Mouse (Mus musculus) cerebellum, adult 9-10 months (tissue): ENCODE data around the gene Klrb1f.
"Not testable (repeated sequence)": the region's sequence is repeated elsewhere in the genome, so short reads cannot be mapped to it uniquely, and the experiment has no call there.

Experiments used
- DNase-seq: peaks from one replicate; pipeline ENCODE4 v3.0.0; 2022

Gene Klrb1f

GRCm38 (mm10) chr6:129045601-129046000, at the start of gene Klrb1f:
Gene Klrb1f, plus strand, starts transcription at chr6:129045901.
- no peak for DNase-seq

DNA sequence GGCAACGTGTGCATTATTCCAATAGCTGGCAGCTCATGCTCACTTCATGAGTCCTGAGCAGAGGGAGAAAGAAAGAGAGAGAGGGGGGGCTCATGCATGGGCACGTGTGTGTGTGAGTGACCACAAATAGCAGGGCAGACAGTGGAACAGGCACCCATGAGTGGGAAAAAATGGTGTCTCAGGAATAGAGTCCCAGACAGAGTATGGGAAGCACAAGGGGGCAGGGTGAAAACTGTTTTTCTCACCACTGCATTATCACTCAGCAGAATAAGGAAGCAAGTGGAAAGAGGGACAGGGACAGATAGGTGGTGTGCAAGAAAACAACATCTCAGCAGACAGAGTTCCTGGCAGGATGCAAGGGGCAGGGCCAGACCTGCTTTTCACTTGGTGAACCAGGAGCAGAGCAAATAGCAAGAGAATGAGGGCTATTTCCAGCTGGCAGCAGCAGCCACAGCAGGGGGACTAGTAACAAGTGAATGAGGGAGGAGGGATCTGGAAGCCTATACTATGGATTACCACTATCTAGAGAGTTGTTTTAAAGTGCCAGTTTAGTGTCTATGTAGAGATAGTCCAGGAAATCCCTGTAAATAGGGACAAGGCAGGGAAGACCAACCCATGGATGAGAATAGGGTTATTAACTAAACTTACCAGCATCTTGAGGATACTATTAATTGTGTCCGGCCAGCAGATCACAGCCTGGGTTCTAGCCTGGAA, 49.5 kb upstream of the Klrb1f start:
- DNase-seq, result no peak

DNA sequence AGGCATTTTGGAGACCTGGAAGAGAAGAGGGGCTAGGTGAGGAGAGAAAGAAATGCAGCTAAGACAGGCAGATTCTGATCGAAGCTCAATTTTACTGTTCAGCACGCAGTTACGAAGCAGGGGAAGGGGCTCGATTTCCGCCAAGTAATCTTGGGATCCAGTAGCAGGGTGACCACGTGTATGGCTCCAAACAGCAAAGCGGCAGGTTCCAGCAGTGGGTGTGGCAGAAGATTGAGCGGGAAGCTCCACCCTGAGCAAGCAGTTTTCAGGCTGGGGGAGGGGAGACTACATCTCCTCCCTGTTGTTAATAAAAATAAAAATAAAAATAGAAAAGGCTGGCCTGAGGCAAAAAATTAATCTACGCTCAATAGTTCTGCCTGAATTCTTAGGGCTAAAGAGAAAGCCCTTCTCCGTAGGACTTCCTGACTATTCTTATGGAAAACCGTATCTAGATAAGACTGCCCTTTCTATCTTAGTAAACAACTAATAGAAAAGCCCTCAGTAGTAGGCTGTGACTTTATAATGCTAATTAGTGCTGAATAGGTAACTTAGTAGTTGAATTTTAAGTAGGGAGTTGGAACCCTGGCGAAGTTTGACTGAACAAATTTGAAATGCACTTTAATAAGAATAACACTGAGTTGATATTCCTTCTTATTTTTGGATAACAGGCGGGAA, 48.8 kb upstream of the Klrb1f start:
- no peak for DNase-seq

- no peak for DNase-seq
These were observed 44.3 kb upstream of the Klrb1f start for GRCm38 (mm10) chr6:129001392-129001791.

DNA sequence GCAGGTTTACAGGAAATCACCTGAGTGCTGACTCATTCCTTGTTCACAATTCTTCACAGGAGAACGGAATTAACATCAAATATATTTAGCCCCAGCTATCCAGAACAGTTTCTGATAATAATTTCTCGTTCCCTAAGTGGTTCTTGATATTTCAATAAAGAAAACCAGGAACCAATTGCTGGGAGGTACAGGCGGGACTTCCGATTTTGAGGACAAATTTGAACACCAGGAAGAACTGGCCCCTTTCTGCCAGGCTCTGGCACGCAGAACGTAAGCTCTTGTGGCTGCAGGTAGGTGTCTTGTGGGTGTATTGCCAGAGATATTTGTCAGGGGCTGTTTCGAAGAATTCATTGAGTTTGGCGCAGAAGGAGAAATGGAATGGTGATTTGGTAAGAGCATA, 37.1 kb upstream of the Klrb1f start:
- no peak for DNase-seq

- not testable (repeated sequence) for DNase-seq
These were observed 35.7 kb upstream of the Klrb1f start for GRCm38 (mm10) chr6:129009846-129010504.

GRCm38 (mm10) chr6:129010505-129010873, 35.2 kb upstream of the Klrb1f start:
- no peak for DNase-seq

GRCm38 (mm10) chr6:129012012-129012411, 33.7 kb upstream of the Klrb1f start:
- DNase-seq, result not testable (repeated sequence)

- DNase-seq, result no peak
These were observed 32.7 kb upstream of the Klrb1f start for GRCm38 (mm10) chr6:129012966-129013365.

DNA sequence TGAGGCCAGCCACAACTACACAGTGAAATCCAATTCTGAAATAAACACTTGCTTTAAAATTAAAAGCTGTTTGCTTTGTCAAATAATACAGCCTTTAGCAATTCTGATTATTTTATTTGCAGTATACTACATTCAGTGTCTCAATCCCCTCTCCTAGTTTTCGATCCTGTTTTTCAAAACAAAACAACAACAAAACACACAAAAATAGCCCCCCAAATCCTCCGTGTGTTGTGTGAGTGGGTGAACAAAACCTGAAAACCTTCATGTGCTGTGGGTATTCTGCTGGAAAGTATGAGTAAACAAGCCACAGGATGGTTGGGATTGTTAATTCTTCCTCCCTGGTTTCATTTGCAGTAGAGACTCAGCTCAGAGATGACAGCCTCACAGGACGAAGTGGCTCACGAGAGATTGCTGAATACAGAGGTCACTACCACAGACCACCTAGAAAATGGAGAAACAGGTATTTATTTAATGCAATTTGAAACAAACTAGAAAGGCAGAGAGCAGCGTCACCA, 31.9 kb upstream of the Klrb1f start:
- no peak for DNase-seq

DNA sequence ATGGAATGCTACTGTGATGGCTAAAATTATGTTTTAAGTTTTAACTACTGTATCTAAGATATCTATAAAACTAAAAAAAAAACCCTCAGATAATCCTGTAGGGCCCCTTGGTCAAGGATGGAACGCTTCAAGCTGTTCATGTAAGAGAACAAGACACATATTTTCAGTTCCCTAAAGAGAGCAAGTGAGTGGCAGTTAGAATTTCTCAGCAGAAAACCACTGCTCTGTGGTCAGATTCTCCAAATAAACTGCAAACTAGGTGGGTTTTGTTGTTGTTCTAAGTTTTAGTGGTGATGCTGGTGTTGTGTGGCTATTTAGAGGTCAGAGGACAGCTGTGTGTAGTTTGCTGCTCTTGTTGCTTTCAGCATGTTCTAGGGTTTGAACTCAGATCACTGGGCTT, 31.3 kb upstream of the Klrb1f start:
- DNase-seq, result no peak

GRCm38 (mm10) chr6:129027451-129028248, 18.1 kb upstream of the Klrb1f start:
- DNase-seq, result no peak

GRCm38 (mm10) chr6:129030175-129030824, 15.4 kb upstream of the Klrb1f start:
- DNase-seq, result no peak

- no peak for DNase-seq
These were observed 14.7 kb upstream of the Klrb1f start for GRCm38 (mm10) chr6:129030964-129031363.

DNA sequence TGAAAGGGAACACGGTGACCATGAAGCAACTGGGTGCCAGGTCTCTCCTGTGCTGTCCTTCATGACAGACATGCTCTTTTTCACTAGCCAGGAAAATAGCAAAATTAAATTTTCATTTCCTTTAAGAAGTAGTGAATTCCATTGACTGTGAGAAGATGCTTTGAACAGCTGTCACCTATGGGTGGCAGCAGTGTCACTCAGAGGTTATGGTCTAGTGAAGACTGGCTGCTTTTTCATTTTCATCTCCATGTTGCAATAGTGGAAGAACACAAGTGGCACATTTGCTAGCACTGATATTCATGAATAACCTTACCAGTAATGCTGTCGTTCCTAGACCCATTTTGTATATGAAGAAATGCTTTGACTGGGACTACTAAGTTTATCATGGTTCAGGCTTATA, 12.3 kb upstream of the Klrb1f start:
- no peak for DNase-seq

DNA sequence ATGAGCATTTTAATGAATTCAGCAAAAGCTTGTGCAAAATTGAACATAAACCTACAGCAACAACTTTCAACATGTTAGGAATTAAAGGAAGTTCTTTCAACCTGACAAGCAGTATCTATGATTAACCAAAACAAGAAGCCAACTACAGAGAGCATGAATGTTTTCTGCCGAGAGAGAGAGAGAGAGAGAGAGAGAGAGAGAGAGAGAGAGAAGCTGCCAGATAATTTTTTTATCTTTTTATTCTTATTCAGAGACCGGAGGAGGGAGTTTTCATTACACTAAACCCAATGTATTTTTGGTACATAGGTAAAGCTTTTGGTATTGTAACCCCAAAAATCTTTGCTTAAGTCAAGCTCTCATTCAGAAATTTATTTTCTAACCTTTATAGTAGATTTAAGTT, 10.7 kb upstream of the Klrb1f start:
- no peak for DNase-seq

- DNase-seq, result no peak
These were observed 9.4 kb upstream of the Klrb1f start for GRCm38 (mm10) chr6:129036326-129036725.

GRCm38 (mm10) chr6:129036890-129037463, 8.7 kb upstream of the Klrb1f start:
- DNase-seq, result no peak

DNA sequence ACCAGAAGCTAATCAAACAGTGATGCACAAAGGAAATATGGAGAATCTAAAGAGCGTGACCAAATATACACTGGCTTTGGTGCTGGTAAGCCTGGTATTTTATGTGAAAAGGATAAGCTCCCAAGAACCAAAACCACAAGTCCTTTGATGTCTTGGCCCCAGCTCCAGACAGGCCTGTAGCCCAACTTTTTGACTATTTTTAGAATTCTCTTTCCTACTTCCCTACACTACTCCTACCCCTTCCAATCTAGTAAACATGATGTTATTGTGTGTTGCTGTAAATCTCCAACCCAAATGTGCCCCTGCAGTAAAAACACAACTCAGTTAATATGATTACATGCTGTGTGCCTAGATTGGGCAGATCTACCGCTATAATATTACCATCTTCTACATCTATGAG, 4.2 kb upstream of the Klrb1f start:
- no peak for DNase-seq

GRCm38 (mm10) chr6:129042470-129042869, 3.2 kb upstream of the Klrb1f start:
- no peak for DNase-seq

DNA sequence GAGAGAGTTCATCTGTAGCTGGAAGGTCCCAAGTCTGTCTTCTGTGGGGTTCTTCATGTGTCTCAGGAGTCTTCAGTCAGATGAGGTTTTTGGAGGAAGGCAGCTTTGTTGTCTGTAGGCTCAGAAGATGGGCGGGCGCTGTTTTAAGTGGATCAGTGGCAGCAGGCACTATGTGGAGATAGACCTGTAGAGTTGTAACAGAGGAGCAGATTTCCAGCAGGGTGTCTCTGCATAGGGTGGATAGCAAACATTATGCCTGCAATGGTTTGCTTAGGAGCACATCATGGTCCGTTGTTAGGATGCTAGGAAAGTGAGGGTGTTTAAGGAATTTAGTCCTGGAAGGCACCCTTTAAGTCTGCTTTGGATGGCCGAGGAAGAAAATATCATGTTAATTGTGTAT, 2.7 kb downstream of the Klrb1f start:
- DNase-seq, result no peak

DNA sequence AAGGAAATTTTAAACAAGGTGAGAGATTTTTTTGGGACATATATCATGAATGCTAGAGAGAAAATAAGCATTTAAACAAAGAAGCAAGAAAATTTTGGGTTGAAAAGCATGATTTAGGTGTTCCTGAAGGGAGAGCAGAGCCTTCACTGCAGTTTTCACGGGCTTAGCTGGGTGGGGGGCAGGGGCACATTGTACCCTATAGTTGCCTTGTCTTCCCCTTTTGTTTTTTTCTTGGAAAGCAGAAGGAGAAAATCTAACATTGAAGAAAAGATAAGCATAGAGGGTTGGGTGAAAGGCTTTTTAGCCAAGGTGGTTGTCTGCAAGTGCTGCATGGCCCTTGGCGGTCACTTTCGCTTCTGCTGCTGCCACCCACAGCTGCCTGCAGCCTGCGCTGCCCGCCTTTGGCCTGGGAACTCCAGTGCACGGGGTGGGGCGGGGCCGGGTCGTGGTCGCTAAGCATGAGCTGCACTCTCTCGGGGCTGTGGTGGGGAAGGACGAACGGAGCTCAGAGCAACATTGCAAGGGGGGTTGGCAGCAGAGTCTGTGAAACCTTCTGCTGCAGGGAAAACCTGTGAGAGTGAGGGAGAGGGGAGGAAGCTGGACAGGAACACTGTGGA, 3.3 kb downstream of the Klrb1f start:
- DNase-seq, result no peak
